Mouse (Mus musculus) megakaryocyte, embryonic 14.5 days (primary cell): Measurements from ENCODE around the gene Gm12887. TPM values are rescaled to one million over a fixed set of nuclear protein-coding genes. Genes with fewer than 3 reads are reported as not detected.

Experiments
- H3K27me3 ChIP-seq: replicated peaks from 2 replicates; pipeline ENCODE3; 2012; ENCODE audit warnings: inconsistent platforms
- H3K36me3 ChIP-seq: replicated peaks from 2 replicates; pipeline ENCODE3; 2012; ENCODE audit warnings: low read length, inconsistent platforms, mixed read lengths
- H3K4me1 ChIP-seq: 2 replicates; pipeline ENCODE4 v1.6.1; 2012; ENCODE audit warnings: inconsistent platforms
- H3K4me3 ChIP-seq: replicated peaks from 2 replicates; pipeline ENCODE3; 2012; ENCODE audit warnings: moderate library complexity, mild to moderate bottlenecking, inconsistent platforms
- H3K9me3 ChIP-seq: 2 replicates; pipeline ENCODE4 v1.6.1; 2012; ENCODE audit warnings: inconsistent platforms
- FLI1 ChIP-seq: IDR thresholded peaks from 2 replicates; pipeline ENCODE4 v1.6.1; 2012; ENCODE audit warnings: low read length, inconsistent platforms, mixed read lengths
- GATA1 ChIP-seq: IDR thresholded peaks from 3 replicates; pipeline ENCODE4 v1.6.1; 2012; ENCODE audit warnings: mixed read lengths, low read length, inconsistent platforms, borderline replicate concordance
- polyA plus RNA-seq: library from polyadenylated mRNA; stranded (reverse); fragments of >175 nt; gene quantifications from 2 replicates; pipeline ENCODE4 v1.2.3, GENCODE M21; 2012; ENCODE audit warnings: low replicate concordance; ENCODE audit not compliant: insufficient read depth

Gene Gm12887
- polyA plus RNA-seq: not detected in 2 replicates

GRCm38 (mm10) chr4:121622003-121622402 lies at the start of gene Gm12887:
TSS of gene Gm12887 (minus strand) at chr4:121622103.
- no peak within 1 kb of the TSS for H3K4me3 ChIP-seq
- no peak for TF ChIP-seq FLI1
- TF ChIP-seq GATA1: no peak
- H3K4me1 ChIP-seq: no peaks in the 10 kb centered on the region
- no peaks in the 10 kb centered on the region for H3K27me3 ChIP-seq
- no peaks in the 10 kb centered on the region for H3K36me3 ChIP-seq
- H3K9me3 ChIP-seq: no peaks in the 10 kb centered on the region

- H3K4me1 ChIP-seq: no peaks in the 10 kb centered on the region
- no peaks in the 10 kb centered on the region for H3K36me3 ChIP-seq
- no peaks in the 10 kb centered on the region for H3K9me3 ChIP-seq
- H3K27me3 ChIP-seq: no peaks in the 10 kb centered on the region
- TF ChIP-seq FLI1: no peak
- no peak for TF ChIP-seq GATA1
- no peak overlapping the region for H3K4me3 ChIP-seq
These were observed 35.1 kb upstream of the Gm12887 start for GRCm38 (mm10) chr4:121657040-121657439.

Other genes with a start within 250 kb of the Gm12887 start
- not detected in 2 replicates for gene Gm12886, start 199.0 kb downstream of the Gm12887 start, polyA plus RNA-seq